Mouse (Mus musculus) lung, postnatal 0 days (tissue): ENCODE data around the gene Tomm34. TPM values are rescaled to one million over a fixed set of nuclear protein-coding genes. Genes with fewer than 3 reads are reported as not detected.
A peak's percentile ranks its signal among the peaks of the same experiment; 100 is the strongest.

Experiments
- ATAC-seq: fragments of 200-750 bp; cut with Nextera tagmentation; 2 replicates; pipeline ENCODE4 v1.8.0; 2017; ENCODE audit warnings: moderate library complexity
- DNase-seq: peaks from one replicate; pipeline ENCODE4 v3.0.0-alpha.2; 2016; ENCODE audit warnings: low spot score
- H3K27ac ChIP-seq: fragments of 300-500 bp; sonication (generic); 2 replicates; pipeline ENCODE4 v1.5.1; 2014; ENCODE audit warnings: antibody characterized with exemption, mild to moderate bottlenecking, low read length, mixed read lengths
- H3K27me3 ChIP-seq: fragments of 300-500 bp; sonication (generic); replicated peaks from 2 replicates; pipeline ENCODE4 v1.6.1; 2014; ENCODE audit warnings: low read length, mixed read lengths; ENCODE audit not compliant: insufficient read depth
- H3K36me3 ChIP-seq: fragments of 300-500 bp; sonication (generic); 2 replicates; pipeline ENCODE4 v1.6.1; 2014; ENCODE audit warnings: low read length, mixed read lengths; ENCODE audit not compliant: insufficient read depth
- H3K4me1 ChIP-seq: fragments of 300-500 bp; sonication (generic); 2 replicates; pipeline ENCODE4 v1.6.1; 2014; ENCODE audit warnings: antibody characterized with exemption, low read depth, low read length, mixed read lengths; ENCODE audit not compliant: insufficient read depth
- H3K4me2 ChIP-seq: fragments of 300-500 bp; sonication (generic); replicated peaks from 2 replicates; pipeline ENCODE4 v1.6.1; 2014; ENCODE audit warnings: low read depth, mild to moderate bottlenecking, low read length, moderate library complexity, mixed read lengths
- H3K4me3 ChIP-seq: fragments of 300-500 bp; sonication (generic); 2 replicates; pipeline ENCODE4 v1.5.1; 2014; ENCODE audit warnings: low read depth, low read length
- H3K9ac ChIP-seq: fragments of 300-500 bp; sonication (generic); replicated peaks from 2 replicates; pipeline ENCODE4 v1.6.1; 2014; ENCODE audit warnings: low read depth, mild to moderate bottlenecking
- H3K9me3 ChIP-seq: fragments of 300-500 bp; sonication (generic); 2 replicates; pipeline ENCODE4 v1.6.1; 2016; ENCODE audit warnings: low read length, mixed read lengths
- CTCF ChIP-seq: IDR thresholded peaks from 2 replicates; pipeline ENCODE4 v1.5.1; 2016; ENCODE audit warnings: antibody characterized with exemption, mild to moderate bottlenecking
- EP300 ChIP-seq: IDR thresholded peaks from 2 replicates; pipeline ENCODE4 v1.6.1; 2016; ENCODE audit warnings: antibody characterized with exemption, mild to moderate bottlenecking, control low read depth
- whole genome bisulfite sequencing: fragments of 180-500 bp; shearing (Covaris S2); extraction: QIAGEN DNeasy Blood & Tissue Kit; methylation state at CpG from one replicate; pipeline ENCODE4 v1.1.7; 2014; 5-methylcytosine and 5-hydroxymethylcytosine counted together
- polyA plus RNA-seq: library from polyadenylated mRNA; unstranded; fragments of >200 nt; fragmentation: Nextera tagmentation; extraction: Ambion mirVana; gene quantifications from 2 replicates; pipeline ENCODE4 v1.2.1, GENCODE M21; 2015

Gene Tomm34
- polyA plus RNA-seq, 1 experiment from 2014 or later: 27.2 TPM

DNA sequence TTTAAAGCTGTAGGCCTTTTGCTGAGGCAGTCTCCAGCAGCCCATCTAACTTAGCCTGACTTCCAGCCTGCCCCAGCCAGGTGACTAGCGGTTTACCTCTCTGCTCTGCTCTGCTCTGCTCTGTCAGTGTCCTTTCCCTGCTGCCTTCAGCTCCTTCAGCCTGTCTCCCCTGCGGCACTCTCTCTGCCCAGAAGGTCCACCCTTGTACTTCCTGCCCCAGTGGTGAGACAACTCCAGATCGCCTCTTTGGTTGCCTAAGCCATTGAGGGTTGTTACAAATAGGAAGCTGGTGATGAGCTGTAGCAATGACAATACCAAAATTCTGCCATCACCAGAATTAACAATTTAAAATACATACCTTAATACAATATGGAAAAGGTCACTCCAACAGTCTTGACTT is 60.0 kb downstream of the Tomm34 start:
- H3K9me3 ChIP-seq: no peaks in the 10 kb centered on the region
- no peak for ATAC-seq
- TF ChIP-seq CTCF (no peak), EP300 (no peak)
- no peak overlapping the region for H3K4me2 ChIP-seq
- peak; percentile 29 for DNase-seq
- H3K27ac ChIP-seq: no peak overlapping the region
- WGBS: 71% methylated on average over 3 of the region's 3 CpGs
- H3K4me1 ChIP-seq: peaks cover 9% of the 10 kb centered on the region; the same call in 1 of the 2 replicates
- H3K36me3 ChIP-seq: peaks cover 24% of the 10 kb centered on the region
- no peak overlapping the region for H3K9ac ChIP-seq
- no peaks in the 10 kb centered on the region for H3K27me3 ChIP-seq
- no peak overlapping the region for H3K4me3 ChIP-seq

DNA sequence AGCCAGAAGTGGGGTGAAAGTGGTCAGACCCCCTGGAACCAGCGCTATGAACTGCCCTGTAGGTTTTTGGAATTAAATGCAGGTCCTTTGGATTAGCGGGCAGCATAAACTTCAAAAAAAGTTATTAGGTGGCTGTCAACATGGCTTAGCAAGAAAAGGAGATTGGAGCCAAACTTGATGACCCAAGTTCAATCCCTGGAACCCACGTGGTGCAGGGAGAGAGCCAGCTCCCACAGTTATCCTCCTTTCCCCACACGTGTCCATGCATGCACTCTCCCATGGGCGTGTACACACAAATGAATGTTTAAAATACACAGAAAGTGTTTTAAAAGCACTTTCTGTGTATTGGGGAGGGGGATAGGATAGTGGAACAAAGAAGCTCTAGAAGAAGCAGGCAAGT is 60.5 kb downstream of the Tomm34 start:
- no peak for DNase-seq
- TF ChIP-seq EP300 (no peak), CTCF (no peak)
- no peaks in the 10 kb centered on the region for H3K27me3 ChIP-seq
- no peak overlapping the region for H3K4me3 ChIP-seq
- peaks cover 9% of the 10 kb centered on the region; the same call in 1 of the 2 replicates for H3K4me1 ChIP-seq
- no peaks in the 10 kb centered on the region for H3K9me3 ChIP-seq
- H3K9ac ChIP-seq: no peak overlapping the region
- no peak overlapping the region for H3K4me2 ChIP-seq
- H3K36me3 ChIP-seq: peaks cover 20% of the 10 kb centered on the region; the same call in 1 of the 2 replicates
- 69% methylated on average over 5 of the region's 5 CpGs for WGBS
- H3K27ac ChIP-seq: no peak overlapping the region
- ATAC-seq: no peak

DNA sequence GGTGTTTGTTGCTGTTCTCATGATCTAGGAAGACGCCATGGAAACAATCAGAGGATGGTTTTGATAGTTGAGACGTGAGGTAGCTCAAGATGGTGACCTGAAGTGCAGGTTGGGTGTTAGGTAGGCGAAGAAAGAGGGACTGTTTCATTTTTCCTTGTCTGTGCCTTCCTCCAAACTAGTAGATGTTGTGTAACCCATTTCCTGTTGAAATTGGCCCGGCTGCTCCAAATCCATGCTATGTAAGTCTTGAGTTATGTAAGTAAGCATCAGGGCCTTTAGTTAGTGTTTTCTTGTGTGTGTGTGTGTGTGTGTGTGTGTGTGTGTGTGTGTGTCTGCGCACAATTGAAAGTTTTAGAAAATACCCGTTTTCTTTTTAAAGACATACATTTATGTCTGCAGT is 61.7 kb downstream of the Tomm34 start:
- Histone ChIP-seq H3K4me3 (no peak overlapping the region), H3K27me3 (no peaks in the 10 kb centered on the region), H3K27ac (peak overlapping the region; percentile 65), H3K4me1 (peaks cover 15% of the 10 kb centered on the region; the same call in 1 of the 2 replicates), H3K4me2 (no peak overlapping the region; the same call in 1 of the 2 replicates), H3K9me3 (no peaks in the 10 kb centered on the region), H3K36me3 (peaks cover 11% of the 10 kb centered on the region; the same call in 1 of the 2 replicates), H3K9ac (no peak overlapping the region)
- DNase-seq (peak; percentile 85), ATAC-seq (peak; percentile 69)
- no peak for TF ChIP-seq CTCF
- whole genome bisulfite sequencing: 50% methylated on average over 6 of the region's 6 CpGs

DNA sequence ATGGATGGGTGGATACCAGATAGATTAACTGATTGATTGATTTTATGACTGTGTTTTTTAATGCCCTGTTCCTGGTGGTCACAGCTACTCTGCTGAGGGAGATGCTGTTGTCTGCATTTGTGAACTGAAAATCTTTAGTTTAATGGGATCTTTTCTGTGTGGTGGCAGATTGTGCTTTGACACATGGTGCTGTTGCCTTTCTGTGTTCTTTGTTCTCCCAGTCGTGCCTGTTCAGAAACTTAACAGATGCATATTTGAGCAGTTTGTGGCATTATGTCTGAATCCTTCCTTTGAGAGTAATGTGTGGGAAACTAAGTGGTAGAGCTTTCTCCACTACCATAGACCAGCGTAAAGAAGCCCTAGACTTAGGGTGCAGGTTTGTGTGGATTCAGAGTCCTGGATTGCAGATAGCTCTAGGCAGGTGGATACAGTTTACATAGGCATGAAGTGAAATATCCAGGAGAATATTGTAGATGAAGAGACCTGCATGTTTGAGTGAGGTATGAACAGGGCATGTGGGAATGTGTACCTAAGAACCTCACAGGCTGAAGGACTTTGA is 62.9 kb downstream of the Tomm34 start:
- Histone ChIP-seq H3K9me3 (no peaks in the 10 kb centered on the region), H3K27me3 (no peaks in the 10 kb centered on the region), H3K4me1 (peaks cover 17% of the 10 kb centered on the region; the same call in 1 of the 2 replicates), H3K4me2 (no peak overlapping the region), H3K36me3 (peaks cover 9% of the 10 kb centered on the region; the same call in 1 of the 2 replicates), H3K9ac (no peak overlapping the region), H3K4me3 (no peak overlapping the region), H3K27ac (peak overlapping the region; percentile 65; the same call in 1 of the 2 replicates)
- no peak for DNase-seq
- no peak for ATAC-seq
- no peak for TF ChIP-seq EP300
- no peak for TF ChIP-seq CTCF
- WGBS: 73% methylated on average over 2 of the region's 2 CpGs

DNA sequence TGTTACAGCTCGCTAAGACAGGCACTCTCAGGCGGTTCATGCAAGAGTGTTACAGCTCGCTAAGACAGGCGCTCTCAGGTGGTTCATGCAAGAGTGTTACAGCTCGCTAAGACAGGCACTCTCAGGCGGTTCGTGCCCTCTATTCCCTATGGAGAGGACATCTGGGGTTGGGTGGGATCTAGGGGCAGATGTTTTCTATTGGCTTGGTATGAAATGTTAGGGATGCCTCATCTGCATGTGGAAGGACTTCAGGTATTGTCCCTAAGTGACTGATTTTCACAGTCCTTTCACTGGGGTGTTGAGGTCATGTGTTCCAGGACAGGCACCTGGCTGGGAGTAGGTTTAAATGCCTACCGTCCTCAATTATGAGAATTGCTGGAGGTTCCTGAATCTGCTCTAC is 63.4 kb downstream of the Tomm34 start:
- peaks cover 17% of the 10 kb centered on the region; the same call in 1 of the 2 replicates for H3K4me1 ChIP-seq
- no peaks in the 10 kb centered on the region for H3K9me3 ChIP-seq
- 89% methylated on average over 8 of the region's 8 CpGs for WGBS
- H3K4me3 ChIP-seq: no peak overlapping the region
- DNase-seq (no peak), ATAC-seq (no peak)
- H3K27ac ChIP-seq: no peak overlapping the region
- H3K36me3 ChIP-seq: peaks cover 8% of the 10 kb centered on the region; the same call in 1 of the 2 replicates
- no peaks in the 10 kb centered on the region for H3K27me3 ChIP-seq
- no peak overlapping the region for H3K9ac ChIP-seq
- TF ChIP-seq CTCF: no peak
- TF ChIP-seq EP300: no peak
- no peak overlapping the region for H3K4me2 ChIP-seq

DNA sequence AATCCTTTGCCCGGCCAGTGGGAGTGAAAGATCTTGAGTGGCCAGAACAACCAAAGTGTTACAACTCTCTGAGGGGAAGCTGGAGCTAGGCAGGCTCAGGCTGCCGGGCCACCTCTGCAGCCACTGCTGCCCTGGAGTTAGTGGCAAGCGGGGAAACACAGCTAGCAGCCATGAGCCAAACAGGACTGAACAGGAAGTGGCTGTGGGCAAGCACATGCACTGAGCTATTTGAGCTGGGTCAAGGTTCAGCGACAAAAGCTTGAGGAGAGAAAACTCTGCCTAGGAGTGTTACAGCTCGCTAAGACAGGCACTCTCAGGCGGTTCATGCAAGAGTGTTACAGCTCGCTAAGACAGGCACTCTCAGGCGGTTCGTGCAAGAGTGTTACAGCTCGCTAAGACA is 64.0 kb downstream of the Tomm34 start:
- Histone ChIP-seq H3K9ac (no peak overlapping the region), H3K27ac (no peak overlapping the region), H3K4me3 (no peak overlapping the region), H3K4me2 (no peak overlapping the region), H3K36me3 (peaks cover 4% of the 10 kb centered on the region; the same call in 1 of the 2 replicates), H3K27me3 (no peaks in the 10 kb centered on the region), H3K9me3 (no peaks in the 10 kb centered on the region), H3K4me1 (peaks cover 17% of the 10 kb centered on the region; the same call in 1 of the 2 replicates)
- ATAC-seq: peak; percentile 55; the same call in 1 of the 2 replicates
- peak; percentile 52 for DNase-seq
- 50% methylated on average over 10 of the region's 10 CpGs for WGBS
- TF ChIP-seq EP300 (no peak), CTCF (no peak)
